ENCODE assay signal across 9 mouse cellular contexts in genomic region chr6:113099640-113100289, GRCm38 (mm10). TPM values are rescaled to one million over a fixed set of nuclear protein-coding genes. Genes with fewer than 3 reads are reported as not detected.
DNase-seq lines count a peak whose midpoint lies in the region; ATAC-seq and TF ChIP-seq lines count a peak whose summit lies in the region.
"Had no signal": no experiment of that assay in that cellular context is flagged by ENCODE, and none has a peak within 500 bp of the region (broad histone marks: within the 10 kb centered on the region; RNA-seq: fewer than 3 reads in every experiment).

No protein-coding gene starts in this region.

- ATAC-seq in forebrain, embryonic 14.5 days = peak; percentile 95
- peak; percentile 83 for ATAC-seq in liver, embryonic 16.5 days (ENCODE audit: low read depth)

- no peaks in the 10 kb centered on the region for H3K9me3 ChIP-seq in forebrain, embryonic 14.5 days (replicated peaks; ENCODE audit: control insufficient read depth, low read length)
- no peaks in the 10 kb centered on the region for H3K9me3 ChIP-seq in liver, embryonic 16.5 days (replicated peaks; ENCODE audit: control insufficient read depth, low read length)

- intact Hi-C loops in heart, postnatal 14 days (cut with DNase I) = loop anchor here (1.0 to 5.0 kb wide), 2 partner anchors 19 to 62 kb away; no protein-coding TSS in a partner anchor

- no peak for TF ChIP-seq CTCF in olfactory bulb, adult 2 months (IDR thresholded peaks at IDR 0.05; ENCODE audit: insufficient read depth, low read depth, low read length)

- H3K4me1 ChIP-seq in forebrain, embryonic 14.5 days (ENCODE audit: control insufficient read depth, insufficient read depth, low read length) = peaks cover 3% of the 10 kb centered on the region; the same call in 1 of the 2 replicates
- H3K4me1 ChIP-seq in liver, embryonic 16.5 days (ENCODE audit: control insufficient read depth, low read depth, low read length) = peaks cover 6% of the 10 kb centered on the region
- H3K4me1 ChIP-seq in olfactory bulb, adult 2 months (ENCODE audit: control insufficient read depth, insufficient read depth, low read length) = 0 out of 2 replicates have a peak, but pooled peaks cover 3% of the 10 kb centered on the region

- peak overlapping the region; percentile 37 for H3K4me2 ChIP-seq in forebrain, embryonic 14.5 days (ENCODE audit: low read length)
- peak overlapping the region; percentile 35 for H3K4me2 ChIP-seq in liver, embryonic 16.5 days (ENCODE audit: low read depth, low read length)

- H3K27ac ChIP-seq in forebrain, embryonic 14.5 days (ENCODE audit: low read depth, low read length) = peak overlapping the region; percentile 89
- peak overlapping the region; percentile 29 for H3K27ac ChIP-seq in liver, embryonic 16.5 days (ENCODE audit: low read length)
- 0 out of 2 replicates have a peak overlapping the region, but pooled peaks have one; percentile 6 for H3K27ac ChIP-seq in olfactory bulb, adult 2 months (ENCODE audit: insufficient read depth, low read depth, low read length)

- TF ChIP-seq POLR2A in olfactory bulb, adult 2 months (IDR thresholded peaks at IDR 0.05; ENCODE audit: insufficient read depth, low read depth, low read length) = no peak

- H3K4me3 ChIP-seq in forebrain, embryonic 14.5 days (ENCODE audit: low read depth, low read length) = no peak overlapping the region
- H3K4me3 ChIP-seq in liver, embryonic 16.5 days (ENCODE audit: low read depth, low read length) = no peak overlapping the region
- H3K4me3 ChIP-seq in olfactory bulb, adult 2 months (ENCODE audit: insufficient read depth, low read depth, low read length) = no peak overlapping the region
- H3K4me3 ChIP-seq: erythroblast, embryonic 14.5 days had no signal

- 16% methylated on average over 5 of the region's 5 CpGs for WGBS in forebrain, embryonic 14.5 days
- WGBS in liver, embryonic 16.5 days (ENCODE audit: insufficient replicate concordance) = 26% methylated on average over 5 of the region's 5 CpGs
- WGBS in olfactory bulb, adult 2 months = 20% methylated on average over 5 of the region's 5 CpGs

- no peaks in the 10 kb centered on the region for H3K36me3 ChIP-seq in forebrain, embryonic 14.5 days (ENCODE audit: control insufficient read depth, insufficient read depth, low read length)
- H3K36me3 ChIP-seq in liver, embryonic 16.5 days (ENCODE audit: control insufficient read depth, insufficient read depth) = no peaks in the 10 kb centered on the region; the same call in 1 of the 2 replicates

- H3K9ac ChIP-seq in forebrain, embryonic 14.5 days (ENCODE audit: low read length) = peak overlapping the region; percentile 41; the same call in 1 of the 2 replicates
- no peak overlapping the region for H3K9ac ChIP-seq in liver, embryonic 16.5 days (ENCODE audit: low read depth, low read length)

- peak; percentile 26 for DNase-seq in CD4-positive helper T cell, adult 2 months (ENCODE audit: low read depth, low spot score)
- peak; percentile 87 for DNase-seq in adrenal gland, postnatal 25 days
- DNase-seq in forebrain, embryonic 14.5 days (ENCODE audit: low spot score) = peak; percentile 96
- peak; percentile 87 to 89 for DNase-seq in heart, postnatal 14 days
- DNase-seq in kidney, postnatal 4 days = peak; percentile 88 to 91
- DNase-seq in yolk sac, embryonic 10.5 days (ENCODE audit: low spot score) = peak; percentile 81

- H3K27me3 ChIP-seq in forebrain, embryonic 14.5 days (replicated peaks; ENCODE audit: control insufficient read depth, insufficient read depth, low read length) = no peaks in the 10 kb centered on the region
- no peaks in the 10 kb centered on the region for H3K27me3 ChIP-seq in liver, embryonic 16.5 days (ENCODE audit: control insufficient read depth, insufficient read depth, low read depth, low read length)

RNA-seq across cellular contexts. Expression of gene Setd5, which starts 22.6 kb away (rescaled TPM):
- total RNA-seq in adrenal gland, postnatal 25 days (2021) = 128 TPM in 2 replicates
- polyA plus RNA-seq in forebrain, embryonic 14.5 days (2014; fragmentation: Nextera tagmentation; extraction: Ambion mirVana) = 44.1 and 47.6 TPM in 2 replicates
- 10 to 100 TPM; 54.2 to 55.8 TPM for total RNA-seq in heart, postnatal 14 days (2021)
- 18.4 and 20.1 TPM in 2 replicates for polyA plus RNA-seq in liver, embryonic 16.5 days (2015; fragmentation: Nextera tagmentation; extraction: Ambion mirVana)
- 290 and 314 TPM in 2 replicates for polyA plus RNA-seq in olfactory bulb, adult 2 months (2012; ENCODE audit: insufficient read depth, insufficient read length, low replicate concordance, missing spikeins)

RNA-seq across cellular contexts. Expression of gene Thumpd3, which starts 53.7 kb away (rescaled TPM):
- 39.1 and 48.1 TPM in 2 replicates for total RNA-seq in adrenal gland, postnatal 25 days (2021)
- polyA plus RNA-seq in forebrain, embryonic 14.5 days (2014; fragmentation: Nextera tagmentation; extraction: Ambion mirVana) = 60.1 and 60.7 TPM in 2 replicates
- total RNA-seq in heart, postnatal 14 days (2021) = 10 to 100 TPM; 17.8 to 18.1 TPM
- 29.5 and 30.0 TPM in 2 replicates for polyA plus RNA-seq in liver, embryonic 16.5 days (2015; fragmentation: Nextera tagmentation; extraction: Ambion mirVana)
- polyA plus RNA-seq in olfactory bulb, adult 2 months (2012; ENCODE audit: insufficient read depth, insufficient read length, low replicate concordance, missing spikeins) = not detected in 2 replicates

Comparison
In these comparisons a context has a peak if more than half of its experiments do, and no peak if none do; other contexts are left out.
1. DNase-seq: peak in every context shown above with its lines; median percentile 96 in forebrain, embryonic 14.5 days; 90 in kidney, postnatal 4 days; 88 in heart, postnatal 14 days; 87 in adrenal gland, postnatal 25 days; 81 in yolk sac, embryonic 10.5 days; 26 in CD4-positive helper T cell, adult 2 months.
2. H3K27ac ChIP-seq: peak in every context shown above with its lines; median percentile 89 in forebrain, embryonic 14.5 days; 29 in liver, embryonic 16.5 days; 6 in olfactory bulb, adult 2 months.